Mouse (Mus musculus): ENCODE results near the gene Faf1.

- no peak for TF ChIP-seq CTCF (IDR thresholded peaks at IDR 0.05; ENCODE audit: borderline replicate concordance, control insufficient read depth, extremely low read depth, insufficient read depth, low read length, poor library complexity)
- TF ChIP-seq POLR2A (IDR thresholded peaks at IDR 0.05; ENCODE audit: control insufficient read depth, extremely low read depth, insufficient read depth, low read length, poor library complexity) = no peak
Measured at GRCm38 (mm10) chr4:109897810-109898566, 221.6 kb downstream of the Faf1 start.
